Mouse (Mus musculus) liver, adult 2 months (tissue): Measurements from ENCODE around the gene Gm9639.
"Not testable (repeated sequence)": the region's sequence is repeated elsewhere in the genome, so short reads cannot be mapped to it uniquely, and the experiment has no call there.

ENCODE experiments used
- CTCF ChIP-seq: fragments of 200-500 bp; IDR thresholded peaks from 2 replicates; pipeline ENCODE4 v1.5.1; 2011; ENCODE audit warnings: low read depth, low read length, control low read depth
- POLR2A ChIP-seq: fragments of 200-500 bp; IDR thresholded peaks from 2 replicates; pipeline ENCODE4 v1.6.1; 2011; ENCODE audit warnings: low read length, control low read depth; ENCODE audit not compliant: insufficient read depth; ENCODE audit errors: extremely low read depth

- not testable (repeated sequence) for TF ChIP-seq CTCF, POLR2A
Measured at GRCm38 (mm10) chr10:77772142-77772541, 22.7 kb downstream of the Gm9639 start.
